ENCODE assay signal across 11 mouse cellular contexts in genomic region chr4:25799051-25799475, GRCm38 (mm10). TPM values are rescaled to one million over a fixed set of nuclear protein-coding genes. Genes with fewer than 3 reads are reported as not detected.
DNase-seq lines count a peak whose midpoint lies in the region; ATAC-seq and TF ChIP-seq lines count a peak whose summit lies in the region.
"Had no signal": no experiment of that assay in that cellular context is flagged by ENCODE, and none has a peak within 500 bp of the region (broad histone marks: within the 10 kb centered on the region; RNA-seq: fewer than 3 reads in every experiment).

No protein-coding gene starts in this region.

- no peak for ATAC-seq in heart, embryonic 16.5 days (replicated peaks; ENCODE audit: extremely low read depth, insufficient read depth, low FRiP score)
- peak; percentile 15 for ATAC-seq in hindbrain, embryonic 15.5 days (ENCODE audit: low FRiP score, low read depth)

- H3K4me2 ChIP-seq in heart, embryonic 16.5 days (ENCODE audit: low read depth, low read length): peak overlapping the region; percentile 87
- H3K4me2 ChIP-seq in hindbrain, embryonic 15.5 days: peak overlapping the region; percentile 58

- peaks cover 13% of the 10 kb centered on the region for H3K27me3 ChIP-seq in heart, embryonic 16.5 days (ENCODE audit: control insufficient read depth, insufficient read depth, low read length)
- no peaks in the 10 kb centered on the region for H3K27me3 ChIP-seq in hindbrain, embryonic 15.5 days
- H3K27me3 ChIP-seq in midbrain, embryonic 10.5 days (ENCODE audit: low read depth, poor library complexity, severe bottlenecking): peaks cover 11% of the 10 kb centered on the region

- no peaks in the 10 kb centered on the region for H3K36me3 ChIP-seq in heart, embryonic 16.5 days (ENCODE audit: control insufficient read depth, insufficient read depth)
- H3K36me3 ChIP-seq in hindbrain, embryonic 15.5 days: no peaks in the 10 kb centered on the region
- no peaks in the 10 kb centered on the region for H3K36me3 ChIP-seq in midbrain, embryonic 10.5 days

- peak overlapping the region; percentile 55 for H3K4me3 ChIP-seq in heart, embryonic 16.5 days (ENCODE audit: low read length)
- H3K4me3 ChIP-seq in hindbrain, embryonic 15.5 days: peak overlapping the region; percentile 59
- peak overlapping the region; percentile 73 for H3K4me3 ChIP-seq in midbrain, embryonic 10.5 days

- WGBS in heart, embryonic 16.5 days: 4% methylated on average over 7 of the region's 7 CpGs
- under 1% methylated on average over 7 of the region's 7 CpGs for WGBS in hindbrain, embryonic 15.5 days
- whole genome bisulfite sequencing in midbrain, embryonic 10.5 days: 2% methylated on average over 7 of the region's 7 CpGs

- no peaks in the 10 kb centered on the region for H3K4me1 ChIP-seq in heart, embryonic 16.5 days (ENCODE audit: control insufficient read depth, insufficient read depth, low read length)
- peaks cover 17% of the 10 kb centered on the region for H3K4me1 ChIP-seq in hindbrain, embryonic 15.5 days (replicated peaks)
- peaks cover 20% of the 10 kb centered on the region for H3K4me1 ChIP-seq in midbrain, embryonic 10.5 days

- no peak for TF ChIP-seq CTCF in brain, embryonic 14.5 days (IDR thresholded peaks at IDR 0.05; ENCODE audit: borderline replicate concordance, extremely low read depth, insufficient read depth, insufficient read length)

- no peak for TF ChIP-seq POLR2A in brain, embryonic 14.5 days (IDR thresholded peaks at IDR 0.05; ENCODE audit: borderline replicate concordance, extremely low read depth, insufficient read depth, insufficient read length, poor library complexity, severe bottlenecking)

- H3K9me3 ChIP-seq in heart, embryonic 16.5 days (replicated peaks; ENCODE audit: control insufficient read depth, low read length): no peaks in the 10 kb centered on the region
- no peaks in the 10 kb centered on the region for H3K9me3 ChIP-seq in hindbrain, embryonic 15.5 days
- H3K9me3 ChIP-seq in midbrain, embryonic 10.5 days (replicated peaks): no peaks in the 10 kb centered on the region

- no peak for DNase-seq in heart, adult 11 months
- DNase-seq in brain, embryonic 14.5 days (ENCODE audit: low read depth): peak; percentile 55
- no peak for DNase-seq in midbrain, embryonic 10.5 days (ENCODE audit: low spot score)
- no peak for DNase-seq in thymus, postnatal 0 days (ENCODE audit: low spot score)
- no peak for DNase-seq in right cerebral cortex, postnatal 25 days
- DNase-seq in adrenal gland, postnatal 36 days: no peak

- no peak overlapping the region for H3K9ac ChIP-seq in heart, embryonic 16.5 days (ENCODE audit: low read length)
- H3K9ac ChIP-seq in hindbrain, embryonic 15.5 days: peak overlapping the region; percentile 68

- H3K27ac ChIP-seq in heart, embryonic 16.5 days (ENCODE audit: low read length): no peak overlapping the region
- peak overlapping the region; percentile 91 for H3K27ac ChIP-seq in hindbrain, embryonic 15.5 days (replicated peaks)
- peak overlapping the region; percentile 93 for H3K27ac ChIP-seq in midbrain, embryonic 10.5 days (replicated peaks)

RNA-seq across cellular contexts. Expression of gene Fut9, which starts 1.0 kb away (rescaled TPM):
- 0.03 and 0.12 TPM in 2 replicates for polyA plus RNA-seq in heart, embryonic 16.5 days (2015; fragmentation: Nextera tagmentation; extraction: Ambion mirVana)
- 6.8 and 7.6 TPM in 2 replicates for polyA plus RNA-seq in brain, embryonic 14.5 days (2012; rRNA removed)
- 15.2 and 15.3 TPM in 2 replicates for polyA plus RNA-seq in hindbrain, embryonic 15.5 days (2015; fragmentation: Nextera tagmentation; extraction: Ambion mirVana)
- polyA plus RNA-seq in midbrain, embryonic 10.5 days (2016; fragmentation: Nextera tagmentation; extraction: Ambion mirVana): 2.6 and 2.9 TPM in 2 replicates
- 0.03 and 0.08 TPM in 2 replicates for polyA plus RNA-seq in thymus, postnatal 0 days (2015; fragmentation: Nextera tagmentation; extraction: Ambion mirVana)
- under 1 TPM; 0.26 to 0.63 TPM for total RNA-seq in adrenal gland, postnatal 36 days (2021)
- total RNA-seq: hematopoietic stem cell, adult 5-6 weeks; MEL had no signal
- polyA plus RNA-seq: spleen, adult 2 months had no signal
